Mouse (Mus musculus): ENCODE measurements around the gene Ccdc85a. TPM values are rescaled to one million over a fixed set of nuclear protein-coding genes. Genes with fewer than 3 reads are reported as not detected.

Ccdc85a gene
- polyA plus RNA-seq, 1 experiment from 2014 or later, result 1.4 TPM

Other genes with a start within 250 kb of the Ccdc85a start
- gene Gm6685, start 244.5 kb downstream of the Ccdc85a start, polyA plus RNA-seq (2014; fragmentation: Nextera tagmentation; extraction: Ambion mirVana), result 0.78 TPM in 1 of 2 replicates, not detected in the other

Measured in stomach, embryonic 14.5 days (tissue).